Mouse (Mus musculus): ENCODE data around the gene Slc22a18. TPM values are rescaled to one million over a fixed set of nuclear protein-coding genes. Genes with fewer than 3 reads are reported as not detected.

Slc22a18 gene
- total and polyA plus RNA-seq, 2 experiments, result 64.4 to 344 TPM

DNA sequence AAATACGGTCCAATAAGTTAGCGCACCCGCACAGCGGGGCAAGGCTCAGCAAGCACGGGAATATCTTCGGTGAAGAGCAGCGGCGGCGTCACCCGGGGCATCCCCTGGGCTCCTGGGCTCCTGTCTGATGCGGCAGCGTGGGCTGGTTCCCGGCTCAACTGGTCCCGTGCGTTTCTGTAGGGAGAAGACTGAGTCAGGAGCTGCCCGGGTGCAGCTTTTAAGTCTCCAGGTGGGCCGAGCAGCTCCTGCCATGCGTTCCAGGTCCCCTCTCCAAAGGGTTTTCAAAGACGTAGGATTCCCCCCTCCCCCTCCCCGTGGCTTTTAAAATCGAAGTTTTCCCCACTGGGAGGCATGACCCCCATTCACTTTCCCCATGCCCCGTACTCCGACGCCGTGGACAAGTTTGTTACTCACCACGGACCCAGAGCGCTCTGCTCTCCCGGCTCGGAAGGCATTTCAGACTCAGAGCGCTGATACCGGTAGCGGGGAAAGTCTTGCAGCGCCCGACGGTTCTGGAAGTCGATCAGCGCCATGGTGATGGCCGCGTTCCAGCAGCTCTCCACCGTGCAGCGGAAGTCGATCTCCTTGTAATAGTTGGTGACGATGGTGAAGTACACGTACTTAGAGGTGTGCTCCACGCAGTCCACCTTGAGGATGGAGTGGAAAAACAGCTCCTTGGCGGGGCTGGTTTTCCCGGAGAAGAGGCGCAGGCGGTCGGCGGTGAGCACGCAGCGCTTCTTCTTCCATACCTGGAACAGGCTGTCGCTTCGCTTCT, 28.3 kb downstream of the Slc22a18 start:
- WGBS, result 5% methylated on average over 55 of the region's 55 CpGs
- no peak overlapping the region for H3K27ac ChIP-seq (replicated peaks; ENCODE audit: insufficient read depth, low read depth, low read length)
- H3K27me3 ChIP-seq (ENCODE audit: control insufficient read depth, insufficient read depth, low read length), result 0 out of 2 replicates have a peak, but pooled peaks cover 2% of the 10 kb centered on the region
- no peaks in the 10 kb centered on the region for H3K79me2 ChIP-seq (ENCODE audit: control insufficient read depth, insufficient read depth, low read length)
- H3K4me3 ChIP-seq (ENCODE audit: insufficient read depth, low read depth, low read length), result peak overlapping the region; percentile 57
- peak; percentile 41 for DNase-seq (ENCODE audit: extremely low read depth, low read depth, low spot score)
- H3K36me3 ChIP-seq (ENCODE audit: control insufficient read depth, insufficient read depth, low read length), result no peaks in the 10 kb centered on the region
- H3K4me1 ChIP-seq (ENCODE audit: control insufficient read depth, insufficient read depth, low read length), result peaks cover 3% of the 10 kb centered on the region; the same call in 1 of the 2 replicates
- TF ChIP-seq CTCF (IDR thresholded peaks at IDR 0.05; ENCODE audit: low read depth, low read length) (no peak), POLR2A (IDR thresholded peaks at IDR 0.05; ENCODE audit: extremely low read depth, insufficient read depth, low read length) (no peak)
- H3K9ac ChIP-seq (ENCODE audit: low read depth, low read length), result peak overlapping the region; percentile 27; the same call in 1 of the 2 replicates

DNA sequence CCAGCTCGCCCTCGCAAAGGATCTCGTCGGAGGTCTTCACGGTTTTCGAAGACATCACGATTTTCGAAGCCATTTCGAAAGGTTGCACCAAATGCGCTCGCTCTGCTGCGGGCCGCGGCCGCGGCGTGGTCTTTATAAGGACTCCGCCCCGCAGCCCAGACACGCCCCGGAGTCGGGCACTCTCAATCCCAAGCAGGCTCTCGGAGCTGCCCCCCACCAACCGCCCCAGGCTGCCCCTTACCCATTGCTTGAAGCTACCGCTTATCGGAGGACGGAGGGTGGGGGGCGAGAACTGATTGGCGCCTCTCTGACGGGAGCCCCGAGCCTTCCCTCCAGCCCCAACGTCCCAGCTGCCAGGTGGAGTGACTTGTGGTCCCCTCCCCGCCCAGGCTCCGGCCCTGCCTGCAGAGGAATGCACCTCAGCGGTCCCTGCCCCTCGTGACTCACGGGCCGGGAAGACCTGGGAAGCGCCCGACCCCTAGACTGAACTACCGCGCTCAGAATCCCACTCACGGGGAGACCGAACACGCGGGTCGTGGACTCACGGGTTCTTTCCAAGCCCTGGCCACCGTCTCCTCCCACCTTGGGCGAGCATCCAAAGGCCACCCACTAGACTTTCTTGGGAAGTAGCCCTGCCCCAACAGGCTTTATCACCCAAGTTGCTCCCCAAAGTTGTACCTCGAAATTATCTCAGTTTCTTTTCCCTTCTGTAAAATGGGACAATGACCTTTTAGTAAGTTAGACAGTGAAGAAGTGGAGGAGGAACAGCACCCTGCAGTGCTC, 29.1 kb downstream of the Slc22a18 start, which contains the start of gene Phlda2:
TSS of gene Phlda2 (minus strand) at position 733 of the 783 bp plus-strand sequence.
- Histone ChIP-seq H3K4me1 (ENCODE audit: control insufficient read depth, insufficient read depth, low read length) (peaks cover 3% of the 10 kb centered on the region; the same call in 1 of the 2 replicates), H3K4me3 (ENCODE audit: insufficient read depth, low read depth, low read length) (peak within 1 kb of the TSS; percentile 57), H3K9ac (ENCODE audit: low read depth, low read length) (peak within 1 kb of the TSS; percentile 52), H3K27me3 (ENCODE audit: control insufficient read depth, insufficient read depth, low read length) (0 out of 2 replicates have a peak, but pooled peaks cover 2% of the 10 kb centered on the region), H3K79me2 (ENCODE audit: control insufficient read depth, insufficient read depth, low read length) (no peaks in the 10 kb centered on the region), H3K36me3 (ENCODE audit: control insufficient read depth, insufficient read depth, low read length) (no peaks in the 10 kb centered on the region), H3K27ac (replicated peaks; ENCODE audit: insufficient read depth, low read depth, low read length) (no peak within 1 kb of the TSS)
- TF ChIP-seq CTCF (IDR thresholded peaks at IDR 0.05; ENCODE audit: low read depth, low read length), result no peak
- 3% methylated on average over 51 of the region's 51 CpGs for WGBS
- DNase-seq (ENCODE audit: extremely low read depth, low read depth, low spot score), result no peak

DNA sequence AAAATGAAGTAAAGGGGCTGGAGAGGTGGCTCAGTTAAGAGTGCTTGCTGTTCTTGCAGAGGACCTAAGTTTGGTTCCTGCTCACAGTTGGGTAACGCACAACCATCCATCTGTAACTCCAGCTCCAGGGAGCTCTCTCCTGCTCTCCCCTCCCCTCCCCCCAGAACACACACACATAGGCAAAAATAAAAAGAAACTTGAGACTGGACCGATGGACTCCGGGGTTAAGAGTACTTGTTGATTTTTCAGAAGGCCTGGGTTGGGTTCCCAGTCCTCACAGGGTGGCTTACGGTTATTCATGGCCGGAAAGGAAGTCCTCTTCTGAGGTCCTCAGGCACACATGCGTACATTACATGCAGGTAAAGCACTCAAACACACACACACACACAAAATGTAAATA, 30.4 kb downstream of the Slc22a18 start:
- peak; percentile 64 for DNase-seq (ENCODE audit: extremely low read depth, low read depth, low spot score)
- Histone ChIP-seq H3K36me3 (ENCODE audit: control insufficient read depth, insufficient read depth, low read length) (no peaks in the 10 kb centered on the region), H3K27me3 (ENCODE audit: control insufficient read depth, insufficient read depth, low read length) (0 out of 2 replicates have a peak, but pooled peaks cover 2% of the 10 kb centered on the region), H3K4me1 (ENCODE audit: control insufficient read depth, insufficient read depth, low read length) (peaks cover 3% of the 10 kb centered on the region; the same call in 1 of the 2 replicates), H3K79me2 (ENCODE audit: control insufficient read depth, insufficient read depth, low read length) (no peaks in the 10 kb centered on the region), H3K27ac (replicated peaks; ENCODE audit: insufficient read depth, low read depth, low read length) (no peak overlapping the region), H3K9ac (ENCODE audit: low read depth, low read length) (no peak overlapping the region), H3K4me3 (ENCODE audit: insufficient read depth, low read depth, low read length) (no peak overlapping the region)
- WGBS, result 56% methylated on average over 6 of the region's 6 CpGs
- no peak for TF ChIP-seq POLR2A (IDR thresholded peaks at IDR 0.05; ENCODE audit: extremely low read depth, insufficient read depth, low read length)
- TF ChIP-seq CTCF (IDR thresholded peaks at IDR 0.05; ENCODE audit: low read depth, low read length), result no peak

DNA sequence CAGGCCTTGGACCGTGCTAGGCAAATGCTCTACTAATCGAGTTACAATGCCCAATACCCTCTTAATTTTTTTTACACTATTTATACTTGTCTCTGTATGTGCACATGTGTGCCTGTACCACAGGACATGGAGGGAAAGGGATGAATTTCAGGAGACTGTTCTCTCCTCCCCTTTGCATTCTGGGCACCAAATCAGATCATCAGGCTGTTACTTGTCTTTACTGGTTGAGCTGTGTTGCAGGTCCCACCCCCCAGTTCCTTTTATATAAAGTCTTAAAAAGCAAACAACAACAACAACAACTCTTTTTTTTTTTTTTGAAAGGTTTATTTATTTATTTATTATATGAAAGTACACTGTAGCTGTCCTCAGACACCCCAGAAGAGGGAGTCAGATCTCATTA, 31.9 kb downstream of the Slc22a18 start:
- Histone ChIP-seq H3K79me2 (ENCODE audit: control insufficient read depth, insufficient read depth, low read length) (no peaks in the 10 kb centered on the region), H3K4me3 (ENCODE audit: insufficient read depth, low read depth, low read length) (no peak overlapping the region), H3K9ac (ENCODE audit: low read depth, low read length) (no peak overlapping the region), H3K27me3 (ENCODE audit: control insufficient read depth, insufficient read depth, low read length) (0 out of 2 replicates have a peak, but pooled peaks cover 2% of the 10 kb centered on the region), H3K27ac (replicated peaks; ENCODE audit: insufficient read depth, low read depth, low read length) (no peak overlapping the region), H3K36me3 (ENCODE audit: control insufficient read depth, insufficient read depth, low read length) (no peaks in the 10 kb centered on the region), H3K4me1 (ENCODE audit: control insufficient read depth, insufficient read depth, low read length) (peaks cover 3% of the 10 kb centered on the region; the same call in 1 of the 2 replicates)
- WGBS, result 89% methylated on average over 2 of the region's 2 CpGs
- DNase-seq (ENCODE audit: extremely low read depth, low read depth, low spot score), result no peak
- no peak for TF ChIP-seq POLR2A (IDR thresholded peaks at IDR 0.05; ENCODE audit: extremely low read depth, insufficient read depth, low read length)
- TF ChIP-seq CTCF (IDR thresholded peaks at IDR 0.05; ENCODE audit: low read depth, low read length), result no peak

DNA sequence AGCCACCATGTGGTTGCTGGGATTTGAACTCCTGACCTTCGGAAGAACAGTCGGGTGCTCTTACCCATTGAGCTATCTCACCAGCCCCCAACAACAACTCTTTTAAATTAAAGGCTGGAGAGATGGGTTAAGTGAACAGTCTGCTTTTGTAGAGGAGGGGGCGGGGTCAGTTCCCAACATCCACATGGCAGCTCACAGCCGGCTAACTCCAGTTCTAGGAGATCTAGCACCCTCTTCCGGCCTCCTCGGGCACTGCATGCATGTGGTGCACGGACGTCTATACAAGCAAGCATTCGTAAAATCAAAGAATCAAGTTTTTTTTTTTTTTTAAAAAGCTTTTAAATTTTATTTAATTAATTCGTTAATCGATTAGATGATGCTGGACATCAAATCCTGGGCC, 32.3 kb downstream of the Slc22a18 start:
- DNase-seq (ENCODE audit: extremely low read depth, low read depth, low spot score), result peak; percentile 36
- H3K27me3 ChIP-seq (ENCODE audit: control insufficient read depth, insufficient read depth, low read length), result 0 out of 2 replicates have a peak, but pooled peaks cover 2% of the 10 kb centered on the region
- TF ChIP-seq CTCF (IDR thresholded peaks at IDR 0.05; ENCODE audit: low read depth, low read length), result peak; percentile 89
- no peak for TF ChIP-seq POLR2A (IDR thresholded peaks at IDR 0.05; ENCODE audit: extremely low read depth, insufficient read depth, low read length)
- H3K4me1 ChIP-seq (ENCODE audit: control insufficient read depth, insufficient read depth, low read length), result peaks cover 3% of the 10 kb centered on the region; the same call in 1 of the 2 replicates
- H3K9ac ChIP-seq (ENCODE audit: low read depth, low read length), result no peak overlapping the region
- no peaks in the 10 kb centered on the region for H3K36me3 ChIP-seq (ENCODE audit: control insufficient read depth, insufficient read depth, low read length)
- H3K4me3 ChIP-seq (ENCODE audit: insufficient read depth, low read depth, low read length), result no peak overlapping the region
- no peaks in the 10 kb centered on the region for H3K79me2 ChIP-seq (ENCODE audit: control insufficient read depth, insufficient read depth, low read length)
- WGBS, result 24% methylated on average over 11 of the region's 11 CpGs
- H3K27ac ChIP-seq (replicated peaks; ENCODE audit: insufficient read depth, low read depth, low read length), result no peak overlapping the region

Measured in liver, adult 2 months (tissue).